Mouse (Mus musculus) heart, embryonic 13.5 days (tissue): ENCODE results near the gene Them7. TPM values are rescaled to one million over a fixed set of nuclear protein-coding genes. Genes with fewer than 3 reads are reported as not detected.
A peak's percentile ranks its signal among the peaks of the same experiment; 100 is the strongest.

Experiments
- ATAC-seq: fragments of 200-750 bp; cut with Nextera tagmentation; 2 replicates; pipeline ENCODE4 v1.8.0; 2017; ENCODE audit warnings: moderate TSS enrichment; ENCODE audit not compliant: insufficient number of reproducible peaks, low FRiP score, low TSS enrichment; ENCODE audit errors: extremely low read depth
- H3K27ac ChIP-seq: fragments of 300-500 bp; sonication (generic); replicated peaks from 2 replicates; pipeline ENCODE4 v1.5.1; 2015; ENCODE audit warnings: moderate library complexity, mild to moderate bottlenecking, inconsistent platforms
- H3K27me3 ChIP-seq: fragments of 300-500 bp; sonication (generic); replicated peaks from 2 replicates; pipeline ENCODE4 v1.6.1; 2015; ENCODE audit warnings: mild to moderate bottlenecking, inconsistent platforms
- H3K36me3 ChIP-seq: fragments of 300-500 bp; sonication (generic); 2 replicates; pipeline ENCODE4 v1.6.1; 2015; ENCODE audit warnings: mild to moderate bottlenecking, inconsistent platforms
- H3K4me1 ChIP-seq: fragments of 300-500 bp; sonication (generic); 2 replicates; pipeline ENCODE4 v1.6.1; 2015; ENCODE audit warnings: inconsistent platforms
- H3K4me2 ChIP-seq: fragments of 300-500 bp; sonication (generic); 2 replicates; pipeline ENCODE4 v1.6.1; 2015; ENCODE audit warnings: inconsistent platforms, mild to moderate bottlenecking, moderate library complexity
- H3K4me3 ChIP-seq: fragments of 300-500 bp; sonication (generic); 2 replicates; pipeline ENCODE4 v1.5.1; 2015; ENCODE audit warnings: moderate library complexity, mild to moderate bottlenecking, inconsistent platforms
- H3K9ac ChIP-seq: fragments of 300-500 bp; sonication (generic); 2 replicates; pipeline ENCODE4 v1.6.1; 2015; ENCODE audit warnings: inconsistent platforms, mild to moderate bottlenecking, moderate library complexity
- H3K9me3 ChIP-seq: fragments of 300-500 bp; sonication (generic); 2 replicates; pipeline ENCODE4 v1.6.1; 2016; ENCODE audit warnings: inconsistent platforms
- whole genome bisulfite sequencing: fragments of 180-500 bp; shearing (Covaris S2); methylation state at CpG from one replicate; pipeline ENCODE4 v1.1.7; 2015; ENCODE audit warnings: mixed read lengths; 5-methylcytosine and 5-hydroxymethylcytosine counted together
- polyA plus RNA-seq: library from polyadenylated mRNA; unstranded; fragments of >200 nt; fragmentation: Nextera tagmentation; extraction: Ambion mirVana; gene quantifications from 2 replicates; pipeline ENCODE4 v1.2.1, GENCODE M21; 2015

Them7 gene
- polyA plus RNA-seq, 1 experiment from 2014 or later = 1.2 TPM

DNA sequence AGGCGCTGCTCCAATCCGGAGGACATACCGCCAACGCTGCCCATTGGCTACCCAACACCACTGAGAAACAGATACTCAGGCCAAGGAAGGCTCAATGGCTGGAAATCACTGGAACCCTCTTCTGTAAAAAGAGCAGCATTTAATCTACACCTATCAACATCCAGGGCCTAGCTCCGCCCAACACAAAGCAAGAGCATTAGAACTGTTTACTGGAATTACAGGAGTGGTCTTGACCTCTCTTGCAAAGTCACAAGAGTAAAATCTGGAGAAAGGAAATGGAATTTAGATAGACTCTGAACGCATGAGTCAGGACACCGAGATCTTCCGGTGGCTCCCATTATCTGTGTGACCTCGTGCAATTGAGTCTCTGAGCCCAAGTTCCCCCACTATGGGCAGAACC lies 171.9 kb downstream of the Them7 start:
- no peak overlapping the region for H3K9ac ChIP-seq
- H3K27ac ChIP-seq = no peak overlapping the region
- H3K27me3 ChIP-seq = no peaks in the 10 kb centered on the region
- 77% methylated on average over 9 of the region's 9 CpGs for WGBS
- peaks cover 48% of the 10 kb centered on the region for H3K36me3 ChIP-seq
- ATAC-seq = no peak
- H3K4me3 ChIP-seq = no peak overlapping the region
- H3K4me2 ChIP-seq = peak overlapping the region; percentile 83; the same call in 1 of the 2 replicates
- no peaks in the 10 kb centered on the region for H3K9me3 ChIP-seq
- H3K4me1 ChIP-seq = peaks cover 51% of the 10 kb centered on the region

- no peaks in the 10 kb centered on the region for H3K27me3 ChIP-seq
- peak overlapping the region; percentile 97 for H3K27ac ChIP-seq
- peaks cover 33% of the 10 kb centered on the region for H3K36me3 ChIP-seq
- ATAC-seq = no peak
- peak overlapping the region; percentile 94 for H3K4me3 ChIP-seq
- peak overlapping the region; percentile 99 for H3K9ac ChIP-seq
- H3K4me2 ChIP-seq = peak overlapping the region; percentile 83
- H3K4me1 ChIP-seq = peaks cover 48% of the 10 kb centered on the region
- H3K9me3 ChIP-seq = no peaks in the 10 kb centered on the region
- WGBS = 37% methylated on average over 5 of the region's 5 CpGs
These were observed 173.5 kb downstream of the Them7 start for GRCm38 (mm10) chr2:105397446-105398211.

DNA sequence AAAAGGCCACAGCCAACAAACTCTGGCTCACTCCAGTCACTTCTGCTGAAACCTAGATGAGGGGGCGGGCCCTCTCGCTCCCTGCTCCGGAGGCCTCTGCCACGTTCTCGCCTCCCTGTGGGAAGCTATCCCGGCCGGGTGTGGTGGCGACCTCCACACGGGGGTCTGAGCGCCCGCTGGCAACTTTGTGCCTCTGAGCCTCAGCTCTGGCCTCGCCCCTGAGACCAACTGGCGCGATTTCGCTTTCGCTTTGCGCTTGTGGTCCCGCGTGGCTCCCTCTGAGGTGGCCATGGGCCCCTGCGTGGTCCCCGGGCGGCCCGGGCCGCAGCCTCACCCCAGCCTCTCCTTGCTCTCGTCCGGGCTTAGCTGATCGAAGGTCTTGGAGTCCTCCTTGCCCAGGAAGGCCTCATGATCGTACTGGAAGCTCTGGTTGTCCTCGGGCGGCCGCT lies 174.5 kb downstream of the Them7 start:
- no peaks in the 10 kb centered on the region for H3K27me3 ChIP-seq
- H3K36me3 ChIP-seq = peaks cover 23% of the 10 kb centered on the region
- peak overlapping the region; percentile 83 for H3K4me2 ChIP-seq
- 0 out of 2 replicates have a peak, but pooled peaks have one; percentile 32 for ATAC-seq
- H3K9ac ChIP-seq = peak overlapping the region; percentile 99
- peaks cover 42% of the 10 kb centered on the region for H3K4me1 ChIP-seq
- H3K27ac ChIP-seq = peak overlapping the region; percentile 97
- WGBS = under 1% methylated on average over 31 of the region's 31 CpGs
- H3K9me3 ChIP-seq = no peaks in the 10 kb centered on the region
- peak overlapping the region; percentile 94 for H3K4me3 ChIP-seq

GRCm38 (mm10) chr2:105399085-105399891 lies 175.2 kb downstream of the Them7 start, which contains the start of gene Rcn1:
Rcn1 (minus strand) TSS chr2:105399319.
- Histone ChIP-seq H3K27ac (peak within 1 kb of the TSS; percentile 97), H3K4me2 (peak within 1 kb of the TSS; percentile 83), H3K9ac (peak within 1 kb of the TSS; percentile 99), H3K9me3 (no peaks in the 10 kb centered on the region), H3K4me1 (peaks cover 42% of the 10 kb centered on the region), H3K4me3 (peak within 1 kb of the TSS; percentile 94), H3K36me3 (peaks cover 16% of the 10 kb centered on the region), H3K27me3 (no peaks in the 10 kb centered on the region)
- peak; percentile 85 for ATAC-seq
- WGBS = under 1% methylated on average over 49 of the region's 57 CpGs

DNA sequence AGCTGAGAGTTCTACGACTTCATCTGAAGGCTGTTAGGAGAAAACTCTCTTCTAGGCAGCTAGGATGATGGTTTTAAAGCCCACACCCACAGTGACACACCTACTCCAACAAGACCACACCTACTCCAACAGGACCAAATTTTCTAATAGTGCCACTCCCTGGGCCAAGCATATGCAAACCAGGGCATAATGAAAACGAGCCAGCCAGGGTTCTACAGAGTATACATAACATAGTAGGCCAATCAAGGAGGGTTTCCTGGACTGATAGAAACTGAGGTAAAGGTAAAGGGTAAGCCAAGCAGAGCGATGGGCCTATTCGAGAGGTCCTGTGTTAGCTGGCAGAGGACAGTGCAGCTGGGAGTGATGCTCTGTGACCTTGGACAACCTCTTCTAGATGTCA lies 176.4 kb downstream of the Them7 start:
- no peak overlapping the region for H3K4me3 ChIP-seq
- no peak overlapping the region for H3K27ac ChIP-seq
- H3K9ac ChIP-seq = no peak overlapping the region
- WGBS = 92% methylated on average over 4 of the region's 4 CpGs
- peaks cover 4% of the 10 kb centered on the region; the same call in 1 of the 2 replicates for H3K36me3 ChIP-seq
- H3K4me1 ChIP-seq = peaks cover 34% of the 10 kb centered on the region
- no peak for ATAC-seq
- H3K27me3 ChIP-seq = no peaks in the 10 kb centered on the region
- H3K4me2 ChIP-seq = no peak overlapping the region
- no peaks in the 10 kb centered on the region for H3K9me3 ChIP-seq

DNA sequence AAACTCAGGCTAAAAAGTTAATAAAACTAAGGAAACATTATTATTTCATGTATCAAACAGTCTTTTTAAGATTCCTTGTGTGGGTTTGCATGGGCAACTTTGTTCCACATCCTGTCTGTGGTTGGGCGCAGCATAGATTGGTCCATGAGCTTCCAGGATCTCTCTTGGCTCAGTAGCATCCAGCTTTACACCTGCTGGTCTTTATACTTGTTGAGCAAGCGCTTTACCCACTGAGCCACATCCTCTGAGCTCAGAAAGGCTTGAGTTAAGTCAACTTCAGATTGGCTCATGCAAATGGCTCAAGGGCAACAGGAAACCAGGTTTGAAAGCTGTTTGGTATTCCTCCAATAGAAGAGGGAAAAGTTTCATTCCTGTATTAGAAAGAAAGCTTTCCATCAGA lies 178.1 kb downstream of the Them7 start:
- H3K9me3 ChIP-seq = no peaks in the 10 kb centered on the region
- H3K27me3 ChIP-seq = no peaks in the 10 kb centered on the region
- H3K27ac ChIP-seq = no peak overlapping the region
- H3K4me1 ChIP-seq = peaks cover 18% of the 10 kb centered on the region
- no peak overlapping the region for H3K4me2 ChIP-seq
- H3K4me3 ChIP-seq = no peak overlapping the region
- no peak for ATAC-seq
- H3K9ac ChIP-seq = no peak overlapping the region
- H3K36me3 ChIP-seq = no peaks in the 10 kb centered on the region
- 85% methylated on average over 2 of the region's 2 CpGs for WGBS

- Histone ChIP-seq H3K27ac (no peak overlapping the region), H3K4me2 (no peak overlapping the region), H3K27me3 (no peaks in the 10 kb centered on the region), H3K9ac (no peak overlapping the region), H3K4me1 (peaks cover 5% of the 10 kb centered on the region), H3K9me3 (no peaks in the 10 kb centered on the region), H3K4me3 (no peak overlapping the region), H3K36me3 (no peaks in the 10 kb centered on the region)
- no peak; the same call in 1 of the 2 replicates for ATAC-seq
- WGBS = 49% methylated on average over 4 of the region's 4 CpGs
These were observed 184.4 kb downstream of the Them7 start for GRCm38 (mm10) chr2:105408511-105408910.

DNA sequence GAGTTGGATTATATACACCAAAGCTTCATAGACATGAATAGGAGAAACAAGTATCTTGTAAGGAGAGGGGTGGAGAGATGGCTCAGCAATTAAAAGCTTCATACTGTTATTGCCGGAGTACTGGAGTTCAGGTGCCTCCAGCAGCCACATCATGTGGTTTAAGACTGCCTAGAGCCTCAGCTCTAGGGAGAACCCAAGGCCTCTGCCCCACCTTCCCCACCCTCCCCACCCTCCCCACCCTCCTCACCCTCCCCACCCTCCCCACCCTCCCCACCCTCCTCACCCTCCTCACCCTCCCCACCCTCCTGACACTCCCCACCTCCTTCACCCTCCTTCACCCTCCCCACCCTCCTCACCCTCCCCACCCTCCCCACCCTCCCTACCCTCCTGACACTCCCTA lies 185.1 kb downstream of the Them7 start:
- no peak overlapping the region for H3K9ac ChIP-seq
- H3K27ac ChIP-seq = no peak overlapping the region
- H3K4me3 ChIP-seq = no peak overlapping the region
- H3K36me3 ChIP-seq = no peaks in the 10 kb centered on the region
- 78% methylated on average over 1 of the region's 1 CpGs for WGBS
- peaks cover 10% of the 10 kb centered on the region for H3K4me1 ChIP-seq
- ATAC-seq = no peak
- H3K4me2 ChIP-seq = no peak overlapping the region
- H3K27me3 ChIP-seq = no peaks in the 10 kb centered on the region
- no peaks in the 10 kb centered on the region for H3K9me3 ChIP-seq

DNA sequence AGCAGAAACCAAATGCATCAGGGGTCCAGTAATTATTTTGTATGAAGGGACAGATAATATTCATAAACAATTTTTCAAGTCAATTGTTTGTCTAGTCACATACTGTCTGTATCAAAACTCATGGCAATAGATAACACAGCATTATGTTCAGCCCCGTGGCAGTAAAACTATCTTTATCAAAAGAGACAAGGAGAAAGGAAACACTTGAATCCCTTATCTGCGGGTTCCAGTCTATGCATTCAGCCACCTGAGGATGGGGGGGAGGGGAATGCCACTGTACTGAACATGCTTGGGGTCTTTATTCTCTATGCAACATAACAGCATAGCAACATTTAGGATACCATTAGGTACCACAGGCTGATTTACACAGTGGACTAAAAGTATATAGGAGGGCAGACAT lies 190.2 kb downstream of the Them7 start:
- no peak for ATAC-seq
- H3K4me2 ChIP-seq = no peak overlapping the region

GRCm38 (mm10) chr2:105416046-105416659 lies 192.0 kb downstream of the Them7 start:
- Histone ChIP-seq H3K36me3 (no peaks in the 10 kb centered on the region), H3K9ac (no peak overlapping the region), H3K4me2 (no peak overlapping the region), H3K27ac (no peak overlapping the region), H3K4me3 (no peak overlapping the region), H3K4me1 (peaks cover 26% of the 10 kb centered on the region), H3K9me3 (no peaks in the 10 kb centered on the region), H3K27me3 (0 out of 2 replicates have a peak, but pooled peaks cover 5% of the 10 kb centered on the region)
- 64% methylated on average over 7 of the region's 7 CpGs for WGBS
- ATAC-seq = no peak

More for the DNA sequence above, 190.2 kb downstream of the Them7 start:
- H3K27ac ChIP-seq = no peak overlapping the region
- H3K9ac ChIP-seq = no peak overlapping the region
- H3K27me3 ChIP-seq = 0 out of 2 replicates have a peak, but pooled peaks cover 5% of the 10 kb centered on the region
- H3K9me3 ChIP-seq = no peaks in the 10 kb centered on the region
- peaks cover 26% of the 10 kb centered on the region for H3K4me1 ChIP-seq
- no peaks in the 10 kb centered on the region for H3K36me3 ChIP-seq
- no peak overlapping the region for H3K4me3 ChIP-seq
- 23% methylated on average over 2 of the region's 2 CpGs for WGBS
